Mouse (Mus musculus) hindbrain, embryonic 15.5 days (tissue): ENCODE measurements at regions not wholly inside any gene's neighbourhood (a gene's known extent, or its start where the extent isn't known, plus 50 kb on each side); places are given as distances from the start of the nearest gene placed in this dataset.

ENCODE experiments used
- ATAC-seq: fragments of 200-750 bp; cut with Nextera tagmentation; 2 replicates; pipeline ENCODE4 v1.8.0; 2017; ENCODE audit warnings: low read depth, moderate number of reproducible peaks, moderate TSS enrichment; ENCODE audit not compliant: low FRiP score
- H3K27ac ChIP-seq: fragments of 300-500 bp; sonication (generic); replicated peaks from 2 replicates; pipeline ENCODE4 v1.5.1; 2015; ENCODE audit warnings: mild to moderate bottlenecking, inconsistent platforms
- H3K27me3 ChIP-seq: fragments of 300-500 bp; sonication (generic); 2 replicates; pipeline ENCODE4 v1.6.1; 2015; ENCODE audit warnings: control low read depth, inconsistent platforms
- H3K36me3 ChIP-seq: fragments of 300-500 bp; sonication (generic); 2 replicates; pipeline ENCODE4 v1.6.1; 2015; ENCODE audit warnings: control low read depth, inconsistent platforms
- H3K4me1 ChIP-seq: fragments of 300-500 bp; sonication (generic); replicated peaks from 2 replicates; pipeline ENCODE4 v1.6.1; 2015; ENCODE audit warnings: control low read depth, inconsistent platforms
- H3K4me2 ChIP-seq: fragments of 300-500 bp; sonication (generic); 2 replicates; pipeline ENCODE4 v1.6.1; 2015; ENCODE audit warnings: moderate library complexity, mild to moderate bottlenecking, inconsistent platforms
- H3K4me3 ChIP-seq: fragments of 300-500 bp; sonication (generic); 2 replicates; pipeline ENCODE4 v1.5.1; 2015; ENCODE audit warnings: mild to moderate bottlenecking, inconsistent platforms
- H3K9ac ChIP-seq: fragments of 300-500 bp; sonication (generic); 2 replicates; pipeline ENCODE4 v1.6.1; 2015; ENCODE audit warnings: inconsistent platforms
- H3K9me3 ChIP-seq: fragments of 300-500 bp; sonication (generic); 2 replicates; pipeline ENCODE4 v1.6.1; 2016; ENCODE audit warnings: control low read depth, inconsistent platforms
- WGBS: fragments of 180-500 bp; shearing (Covaris S2); methylation state at CpG from one replicate; pipeline ENCODE4 v1.1.7; 2015; 5-methylcytosine and 5-hydroxymethylcytosine counted together

GRCm38 (mm10) chr9:88085181-88085816 is 241.7 kb upstream of the Nt5e start:
- Histone ChIP-seq H3K4me2 (no peak overlapping the region), H3K27me3 (no peaks in the 10 kb centered on the region), H3K36me3 (no peaks in the 10 kb centered on the region), H3K27ac (no peak overlapping the region), H3K4me1 (no peaks in the 10 kb centered on the region), H3K9me3 (no peaks in the 10 kb centered on the region), H3K4me3 (no peak overlapping the region), H3K9ac (no peak overlapping the region)
- 93% methylated on average over 11 of the region's 11 CpGs for WGBS
- no peak for ATAC-seq

- no peak overlapping the region for H3K4me2 ChIP-seq
- WGBS, result 77% methylated on average over 3 of the region's 3 CpGs
- no peak overlapping the region for H3K4me3 ChIP-seq
- no peaks in the 10 kb centered on the region for H3K4me1 ChIP-seq
- no peaks in the 10 kb centered on the region for H3K9me3 ChIP-seq
- H3K9ac ChIP-seq, result no peak overlapping the region
- no peak overlapping the region for H3K27ac ChIP-seq
- no peaks in the 10 kb centered on the region for H3K36me3 ChIP-seq
- ATAC-seq, result no peak
- no peaks in the 10 kb centered on the region for H3K27me3 ChIP-seq
Measured at GRCm38 (mm10) chr9:88085866-88086265, 241.1 kb upstream of the Nt5e start.

DNA sequence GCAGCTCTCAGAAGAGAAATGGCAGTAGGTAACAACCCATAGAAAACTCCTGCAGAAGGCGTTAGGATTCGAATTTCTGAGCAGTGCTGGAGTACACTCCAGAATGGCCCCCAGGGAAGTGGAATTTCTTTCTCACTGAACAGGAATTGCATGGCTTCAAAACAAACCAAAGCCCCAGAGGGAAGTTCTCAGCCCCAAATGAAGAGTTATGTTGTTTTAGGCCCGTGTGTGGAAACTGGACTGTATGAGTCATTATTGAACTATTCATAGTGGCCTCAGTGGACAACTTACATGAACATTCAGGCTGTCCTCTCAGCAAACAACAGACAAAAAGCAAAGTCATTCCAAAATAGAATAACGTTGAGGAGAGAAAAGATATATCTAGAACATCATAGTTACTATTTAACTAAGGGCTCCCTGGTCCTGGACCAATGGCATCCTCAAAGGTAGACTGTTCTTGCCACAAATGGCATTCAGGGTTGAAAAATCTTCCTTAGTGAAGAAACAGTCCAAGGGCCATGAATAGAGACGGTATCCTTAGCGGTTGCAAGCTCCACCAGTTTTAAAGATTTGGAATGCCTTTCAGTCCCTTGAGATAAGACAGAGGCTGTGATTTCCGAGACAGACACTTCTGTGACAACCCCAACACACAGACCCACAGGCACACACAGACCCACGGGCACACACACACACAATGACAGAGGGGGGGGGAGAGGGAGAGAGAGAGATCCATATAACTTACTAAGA is 235.0 kb upstream of the Nt5e start:
- 69% methylated on average over 8 of the region's 8 CpGs for WGBS
- H3K4me1 ChIP-seq, result no peaks in the 10 kb centered on the region

GRCm38 (mm10) chr9:88092561-88092960 is 234.4 kb upstream of the Nt5e start:
- Histone ChIP-seq H3K4me2 (no peak overlapping the region), H3K9ac (no peak overlapping the region), H3K9me3 (no peaks in the 10 kb centered on the region), H3K27me3 (no peaks in the 10 kb centered on the region), H3K4me1 (no peaks in the 10 kb centered on the region), H3K36me3 (no peaks in the 10 kb centered on the region), H3K4me3 (no peak overlapping the region), H3K27ac (no peak overlapping the region)
- ATAC-seq, result no peak
- WGBS, result 78% methylated on average over 4 of the region's 4 CpGs

More for the DNA sequence above, 235.0 kb upstream of the Nt5e start:
- Histone ChIP-seq H3K36me3 (no peaks in the 10 kb centered on the region), H3K9me3 (no peaks in the 10 kb centered on the region), H3K27me3 (no peaks in the 10 kb centered on the region), H3K4me3 (no peak overlapping the region), H3K9ac (no peak overlapping the region), H3K4me2 (no peak overlapping the region), H3K27ac (no peak overlapping the region)
- no peak for ATAC-seq

DNA sequence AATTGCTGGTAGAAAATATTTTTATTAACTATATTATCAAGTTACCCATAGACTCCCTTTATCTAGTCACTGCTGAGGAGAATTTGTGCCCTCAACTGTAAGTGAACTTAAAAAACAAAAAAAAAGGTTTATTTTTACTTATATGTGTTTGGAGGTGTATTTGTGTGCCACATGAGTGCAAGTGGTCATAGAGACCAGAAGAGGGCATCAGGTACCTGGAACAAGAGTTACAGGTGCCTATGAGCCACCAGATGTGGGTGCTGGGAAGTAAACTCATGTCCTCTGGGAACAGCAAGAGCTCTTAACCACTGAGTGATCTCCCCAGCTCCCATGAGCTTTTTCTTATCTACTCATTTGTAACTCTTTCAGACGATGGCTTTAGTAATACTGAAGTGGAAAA is 213.9 kb upstream of the Nt5e start:
- WGBS, result 61% methylated on average over 1 of the region's 1 CpGs
- H3K27me3 ChIP-seq, result no peaks in the 10 kb centered on the region
- H3K9me3 ChIP-seq, result no peaks in the 10 kb centered on the region
- H3K4me2 ChIP-seq, result no peak overlapping the region
- no peak overlapping the region for H3K9ac ChIP-seq
- H3K27ac ChIP-seq, result no peak overlapping the region
- no peak for ATAC-seq
- no peaks in the 10 kb centered on the region for H3K4me1 ChIP-seq
- no peaks in the 10 kb centered on the region for H3K36me3 ChIP-seq
- H3K4me3 ChIP-seq, result no peak overlapping the region

- no peak overlapping the region for H3K4me3 ChIP-seq
- no peak overlapping the region for H3K9ac ChIP-seq
- H3K4me1 ChIP-seq, result no peaks in the 10 kb centered on the region
- H3K4me2 ChIP-seq, result no peak overlapping the region
- H3K27ac ChIP-seq, result no peak overlapping the region
- no peaks in the 10 kb centered on the region for H3K36me3 ChIP-seq
- no peak for ATAC-seq
- H3K27me3 ChIP-seq, result no peaks in the 10 kb centered on the region
- 81% methylated on average over 5 of the region's 5 CpGs for WGBS
- H3K9me3 ChIP-seq, result no peaks in the 10 kb centered on the region
Measured at GRCm38 (mm10) chr9:88120536-88120935, 206.5 kb upstream of the Nt5e start.

DNA sequence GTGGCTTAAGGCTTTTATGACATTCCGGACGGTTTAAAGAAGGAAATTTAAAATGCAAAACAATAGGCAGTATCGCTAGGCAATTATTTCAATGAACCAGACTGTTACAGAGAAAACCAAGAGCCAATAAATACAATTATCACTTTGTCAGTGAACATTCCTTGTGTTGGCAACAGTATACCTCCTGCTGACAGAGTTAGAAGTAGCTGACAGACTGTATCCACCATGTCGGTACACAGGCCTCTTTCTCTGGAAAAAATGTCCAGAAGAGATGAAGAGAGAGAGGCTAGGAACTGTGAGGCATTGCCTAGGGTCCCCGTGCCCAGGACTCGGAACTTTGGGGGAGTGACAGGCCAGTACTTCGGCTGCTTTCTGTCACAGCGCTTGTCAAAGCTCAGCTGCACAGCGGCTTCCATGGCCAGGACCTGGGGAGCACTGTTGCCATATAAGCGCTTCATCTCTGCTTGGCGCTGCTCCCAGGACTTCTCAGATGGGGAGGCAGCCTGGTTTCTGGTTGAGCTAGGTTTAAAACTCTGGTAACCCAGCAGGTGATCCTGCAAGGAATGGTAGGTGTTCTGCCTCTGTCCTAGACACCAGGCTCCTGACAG is 205.9 kb upstream of the Nt5e start:
- ATAC-seq, result no peak
- whole genome bisulfite sequencing, result 65% methylated on average over 11 of the region's 11 CpGs
- H3K27ac ChIP-seq, result no peak overlapping the region

GRCm38 (mm10) chr9:88124322-88125005 is 202.5 kb upstream of the Nt5e start:
- WGBS, result 82% methylated on average over 9 of the region's 9 CpGs
- Histone ChIP-seq H3K4me3 (no peak overlapping the region), H3K9ac (no peak overlapping the region), H3K36me3 (no peaks in the 10 kb centered on the region), H3K27ac (no peak overlapping the region), H3K9me3 (no peaks in the 10 kb centered on the region), H3K27me3 (no peaks in the 10 kb centered on the region), H3K4me2 (no peak overlapping the region), H3K4me1 (no peaks in the 10 kb centered on the region)
- ATAC-seq, result no peak

More for the DNA sequence above, 205.9 kb upstream of the Nt5e start:
- Histone ChIP-seq H3K36me3 (no peaks in the 10 kb centered on the region), H3K27me3 (no peaks in the 10 kb centered on the region), H3K9ac (no peak overlapping the region), H3K4me3 (no peak overlapping the region), H3K4me2 (no peak overlapping the region), H3K4me1 (no peaks in the 10 kb centered on the region), H3K9me3 (no peaks in the 10 kb centered on the region)

GRCm38 (mm10) chr9:88163025-88163780 is 163.8 kb upstream of the Nt5e start:
- no peaks in the 10 kb centered on the region for H3K9me3 ChIP-seq
- no peaks in the 10 kb centered on the region for H3K27me3 ChIP-seq
- no peak overlapping the region for H3K4me3 ChIP-seq
- no peaks in the 10 kb centered on the region for H3K4me1 ChIP-seq
- no peak overlapping the region for H3K9ac ChIP-seq
- no peak overlapping the region for H3K4me2 ChIP-seq
- H3K27ac ChIP-seq, result no peak overlapping the region
- 89% methylated on average over 6 of the region's 6 CpGs for WGBS
- no peaks in the 10 kb centered on the region for H3K36me3 ChIP-seq
- no peak for ATAC-seq

- no peak overlapping the region for H3K27ac ChIP-seq
- H3K9me3 ChIP-seq, result no peaks in the 10 kb centered on the region
- H3K27me3 ChIP-seq, result no peaks in the 10 kb centered on the region
- no peak overlapping the region for H3K4me2 ChIP-seq
- no peak overlapping the region for H3K4me3 ChIP-seq
- no peaks in the 10 kb centered on the region for H3K36me3 ChIP-seq
- no peak overlapping the region for H3K9ac ChIP-seq
- no peak for ATAC-seq
- no peaks in the 10 kb centered on the region for H3K4me1 ChIP-seq
- 86% methylated on average over 4 of the region's 4 CpGs for WGBS
Measured at GRCm38 (mm10) chr9:88177575-88178254, 149.3 kb upstream of the Nt5e start.

DNA sequence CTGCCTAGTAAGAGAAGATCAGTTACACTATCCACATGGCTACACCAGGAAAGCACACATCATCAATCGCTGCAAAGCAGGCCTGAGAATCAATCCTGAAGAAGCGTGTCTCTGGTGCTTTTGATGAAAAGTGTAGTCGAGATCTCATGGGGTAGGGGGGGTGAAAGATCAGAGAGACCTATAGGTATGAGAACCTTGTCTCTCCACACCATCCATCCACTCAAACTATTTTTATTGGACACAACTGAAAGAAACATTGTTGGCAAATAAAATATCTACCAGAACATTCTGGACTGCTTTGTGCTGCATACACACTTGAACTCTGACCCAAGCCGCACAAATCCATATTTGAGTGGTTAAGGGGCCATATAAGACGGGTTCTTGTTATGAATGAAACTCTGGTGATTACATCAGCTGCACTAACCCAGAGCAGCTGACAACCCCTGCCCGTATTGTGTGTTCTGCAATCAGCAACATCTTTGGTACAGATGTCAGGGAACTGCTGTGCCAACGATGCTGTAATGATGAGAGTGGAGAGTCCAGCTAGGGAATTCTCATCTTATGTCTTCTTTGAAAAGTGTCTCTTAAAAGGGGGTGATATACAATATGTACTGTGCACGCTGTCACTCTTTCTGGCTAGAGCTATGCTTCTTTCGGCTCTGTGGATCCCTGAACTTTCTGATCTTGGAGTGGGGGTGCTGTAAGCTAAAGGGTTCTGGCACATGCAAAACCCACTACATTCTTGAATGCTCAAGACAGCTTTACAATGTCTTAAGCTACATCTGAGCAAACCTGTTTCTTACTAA is 145.6 kb upstream of the Nt5e start:
- no peak overlapping the region for H3K4me2 ChIP-seq
- no peak overlapping the region for H3K9ac ChIP-seq
- no peak for ATAC-seq
- H3K9me3 ChIP-seq, result no peaks in the 10 kb centered on the region
- H3K4me3 ChIP-seq, result no peak overlapping the region
- no peaks in the 10 kb centered on the region for H3K27me3 ChIP-seq
- WGBS, result 81% methylated on average over 9 of the region's 9 CpGs
- no peak overlapping the region for H3K27ac ChIP-seq
- no peaks in the 10 kb centered on the region for H3K4me1 ChIP-seq
- H3K36me3 ChIP-seq, result no peaks in the 10 kb centered on the region
